Mouse (Mus musculus): ENCODE measurements around the gene Unc13d. TPM values are rescaled to one million over a fixed set of nuclear protein-coding genes. Genes with fewer than 3 reads are reported as not detected.

The Unc13d gene
- polyA plus RNA-seq, 1 experiment, result 5.7 TPM

DNA sequence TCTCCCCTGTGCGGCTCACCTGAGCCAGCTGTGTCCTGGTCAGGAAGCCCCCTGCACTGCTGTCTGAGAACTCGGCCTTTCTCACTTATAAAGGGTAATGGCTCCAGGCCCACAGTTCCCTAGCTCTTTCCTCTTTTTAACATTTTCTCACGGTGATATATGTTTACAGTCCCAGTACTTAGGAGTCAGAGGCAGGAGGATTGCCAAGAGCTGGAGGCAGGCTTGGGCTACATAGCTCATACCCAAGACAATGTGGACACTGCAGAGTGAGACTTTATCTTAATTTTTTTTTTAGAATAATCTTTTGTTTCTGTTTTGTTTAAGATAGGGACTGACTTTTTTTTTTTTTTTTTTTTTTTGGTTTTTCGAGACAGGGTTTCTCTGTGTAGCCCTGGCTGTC lies 24.7 kb upstream of the Unc13d start:
- H3K4me1 ChIP-seq (ENCODE audit: control insufficient read depth, insufficient read depth, low read length), result peaks cover 16% of the 10 kb centered on the region
- no peaks in the 10 kb centered on the region for H3K36me3 ChIP-seq (ENCODE audit: control insufficient read depth, insufficient read depth, low read length, poor library complexity, severe bottlenecking)

DNA sequence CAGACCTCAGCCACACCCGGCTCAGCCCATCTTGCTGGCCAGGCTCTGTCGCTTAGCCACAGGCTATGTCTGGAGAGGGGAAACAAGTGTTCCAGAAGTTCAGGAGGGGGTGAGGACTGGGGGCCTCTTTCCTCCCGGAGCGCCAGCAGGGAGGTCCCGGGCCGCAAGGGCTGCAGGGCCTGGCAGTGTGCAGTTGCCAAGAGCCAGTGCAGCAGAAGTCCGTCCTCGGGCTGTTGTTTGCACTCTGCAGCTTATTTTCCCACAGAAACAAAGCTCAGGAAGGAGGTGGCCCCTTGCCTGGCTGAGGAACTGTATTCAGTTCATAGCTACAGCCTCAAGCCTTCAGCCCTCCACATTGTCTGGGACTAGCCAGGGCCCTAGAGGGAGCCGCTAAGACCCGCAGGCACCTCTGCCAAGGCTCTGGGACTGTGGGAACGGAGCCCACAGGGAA lies 24.2 kb upstream of the Unc13d start:
- TF ChIP-seq POLR2A (IDR thresholded peaks at IDR 0.05; ENCODE audit: insufficient read depth, low read length) (no peak), CTCF (IDR thresholded peaks at IDR 0.05; ENCODE audit: low read depth, low read length) (no peak), EP300 (IDR thresholded peaks at IDR 0.05; ENCODE audit: insufficient read depth, low read depth, low read length) (0 out of 2 replicates have a peak, but pooled peaks have one; percentile 35)
- no peaks in the 10 kb centered on the region for H3K9me3 ChIP-seq (replicated peaks; ENCODE audit: control insufficient read depth, insufficient read depth, low read length, poor library complexity, severe bottlenecking)
- H3K9ac ChIP-seq (ENCODE audit: low read depth, poor library complexity, severe bottlenecking), result peak overlapping the region; percentile 32
- H3K27me3 ChIP-seq (ENCODE audit: control insufficient read depth, insufficient read depth, low read length, poor library complexity, severe bottlenecking), result no peaks in the 10 kb centered on the region
- peak overlapping the region; percentile 82 for H3K27ac ChIP-seq (ENCODE audit: insufficient read depth, low read length)
- H3K36me3 ChIP-seq (ENCODE audit: control insufficient read depth, insufficient read depth, low read length, poor library complexity, severe bottlenecking), result no peaks in the 10 kb centered on the region
- H3K4me1 ChIP-seq (ENCODE audit: control insufficient read depth, insufficient read depth, low read length), result peaks cover 16% of the 10 kb centered on the region
- H3K4me3 ChIP-seq (ENCODE audit: low read depth, low read length), result no peak overlapping the region

More for the DNA sequence above, 24.7 kb upstream of the Unc13d start:
- H3K9ac ChIP-seq (ENCODE audit: low read depth, poor library complexity, severe bottlenecking), result peak overlapping the region; percentile 32
- H3K27me3 ChIP-seq (ENCODE audit: control insufficient read depth, insufficient read depth, low read length, poor library complexity, severe bottlenecking), result no peaks in the 10 kb centered on the region
- no peak overlapping the region for H3K4me3 ChIP-seq (ENCODE audit: low read depth, low read length)
- no peak for TF ChIP-seq EP300 (IDR thresholded peaks at IDR 0.05; ENCODE audit: insufficient read depth, low read depth, low read length)
- TF ChIP-seq CTCF (IDR thresholded peaks at IDR 0.05; ENCODE audit: low read depth, low read length), result no peak
- TF ChIP-seq POLR2A (IDR thresholded peaks at IDR 0.05; ENCODE audit: insufficient read depth, low read length), result no peak
- peak overlapping the region; percentile 82 for H3K27ac ChIP-seq (ENCODE audit: insufficient read depth, low read length)
- no peaks in the 10 kb centered on the region for H3K9me3 ChIP-seq (replicated peaks; ENCODE audit: control insufficient read depth, insufficient read depth, low read length, poor library complexity, severe bottlenecking)

DNA sequence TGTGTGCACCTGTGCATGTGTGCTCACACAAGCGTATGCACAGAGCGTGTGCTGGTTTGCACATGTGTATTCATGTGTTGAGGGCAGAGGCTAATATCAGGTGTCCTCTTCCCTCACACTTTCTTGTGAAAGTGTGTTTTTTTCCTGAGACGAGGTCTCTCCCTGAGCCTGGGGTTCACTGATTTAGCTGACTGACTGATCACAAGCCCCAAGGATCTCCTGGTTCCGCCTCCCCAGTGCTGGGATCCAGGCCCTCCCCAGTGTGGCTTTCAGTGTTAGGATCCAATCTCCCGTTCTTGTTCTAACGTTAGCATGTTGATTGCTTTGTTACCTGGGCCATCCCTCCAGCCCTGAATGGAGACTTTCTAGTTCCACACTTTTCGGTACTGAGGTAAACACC lies 23.1 kb upstream of the Unc13d start:
- peaks cover 10% of the 10 kb centered on the region for H3K4me1 ChIP-seq (ENCODE audit: control insufficient read depth, insufficient read depth, low read length)
- H3K27me3 ChIP-seq (ENCODE audit: control insufficient read depth, insufficient read depth, low read length, poor library complexity, severe bottlenecking), result no peaks in the 10 kb centered on the region

DNA sequence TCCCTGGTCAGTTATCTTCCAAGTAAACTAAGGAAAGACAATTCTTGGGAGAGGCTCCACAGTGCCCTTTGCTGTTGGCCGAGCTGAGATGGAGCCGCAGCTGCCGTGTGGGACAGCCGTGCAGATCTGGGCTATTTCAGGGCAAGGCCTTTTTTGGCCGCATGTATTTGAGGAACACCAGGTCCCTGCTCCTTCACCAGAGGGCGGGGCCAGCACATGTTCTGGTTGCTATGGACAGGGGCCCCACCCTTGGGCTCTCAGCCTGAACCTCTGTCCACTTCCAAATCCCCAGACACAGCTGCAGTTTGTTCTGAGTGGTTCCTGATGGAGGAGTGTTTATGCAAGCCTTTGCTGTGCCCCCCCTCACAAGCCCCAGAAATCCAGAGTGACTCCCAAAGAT lies 22.6 kb upstream of the Unc13d start:
- H3K9ac ChIP-seq (ENCODE audit: low read depth, poor library complexity, severe bottlenecking), result no peak overlapping the region
- H3K4me1 ChIP-seq (ENCODE audit: control insufficient read depth, insufficient read depth, low read length), result peaks cover 10% of the 10 kb centered on the region
- H3K27ac ChIP-seq (ENCODE audit: insufficient read depth, low read length), result no peak overlapping the region
- no peaks in the 10 kb centered on the region for H3K36me3 ChIP-seq (ENCODE audit: control insufficient read depth, insufficient read depth, low read length, poor library complexity, severe bottlenecking)
- TF ChIP-seq POLR2A (IDR thresholded peaks at IDR 0.05; ENCODE audit: insufficient read depth, low read length), result no peak
- TF ChIP-seq EP300 (IDR thresholded peaks at IDR 0.05; ENCODE audit: insufficient read depth, low read depth, low read length), result no peak
- no peak for TF ChIP-seq CTCF (IDR thresholded peaks at IDR 0.05; ENCODE audit: low read depth, low read length)
- H3K9me3 ChIP-seq (replicated peaks; ENCODE audit: control insufficient read depth, insufficient read depth, low read length, poor library complexity, severe bottlenecking), result no peaks in the 10 kb centered on the region
- no peak overlapping the region for H3K4me3 ChIP-seq (ENCODE audit: low read depth, low read length)
- H3K27me3 ChIP-seq (ENCODE audit: control insufficient read depth, insufficient read depth, low read length, poor library complexity, severe bottlenecking), result no peaks in the 10 kb centered on the region

More for the DNA sequence above, 23.1 kb upstream of the Unc13d start:
- H3K4me3 ChIP-seq (ENCODE audit: low read depth, low read length), result no peak overlapping the region
- TF ChIP-seq CTCF (IDR thresholded peaks at IDR 0.05; ENCODE audit: low read depth, low read length) (no peak), POLR2A (IDR thresholded peaks at IDR 0.05; ENCODE audit: insufficient read depth, low read length) (no peak), EP300 (IDR thresholded peaks at IDR 0.05; ENCODE audit: insufficient read depth, low read depth, low read length) (no peak)
- peak overlapping the region; percentile 33; the same call in 1 of the 2 replicates for H3K9ac ChIP-seq (ENCODE audit: low read depth, poor library complexity, severe bottlenecking)
- no peaks in the 10 kb centered on the region for H3K36me3 ChIP-seq (ENCODE audit: control insufficient read depth, insufficient read depth, low read length, poor library complexity, severe bottlenecking)
- H3K27ac ChIP-seq (ENCODE audit: insufficient read depth, low read length), result peak overlapping the region; percentile 82
- H3K9me3 ChIP-seq (replicated peaks; ENCODE audit: control insufficient read depth, insufficient read depth, low read length, poor library complexity, severe bottlenecking), result no peaks in the 10 kb centered on the region

DNA sequence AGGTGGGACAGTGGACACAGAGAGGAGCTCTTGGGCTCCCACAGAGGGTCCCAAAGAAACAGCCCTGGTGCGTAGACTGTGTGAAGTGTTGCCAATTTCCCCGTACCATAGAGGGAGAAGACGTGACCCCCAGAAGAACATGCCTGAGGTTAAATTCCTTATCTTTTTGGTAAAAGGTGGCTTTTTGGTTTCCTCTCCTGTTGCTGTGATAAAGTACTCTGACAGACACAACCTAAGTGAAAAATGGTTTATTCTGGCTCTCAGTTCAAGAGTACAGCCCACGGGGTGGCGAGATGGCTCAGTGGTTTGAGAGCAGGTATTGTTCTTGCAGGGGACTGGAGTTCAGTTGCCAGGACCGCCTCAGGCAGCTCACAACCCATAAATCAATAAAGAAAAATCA lies 21.7 kb upstream of the Unc13d start:
- Histone ChIP-seq H3K36me3 (ENCODE audit: control insufficient read depth, insufficient read depth, low read length, poor library complexity, severe bottlenecking) (no peaks in the 10 kb centered on the region), H3K27ac (ENCODE audit: insufficient read depth, low read length) (no peak overlapping the region), H3K27me3 (ENCODE audit: control insufficient read depth, insufficient read depth, low read length, poor library complexity, severe bottlenecking) (no peaks in the 10 kb centered on the region), H3K4me1 (ENCODE audit: control insufficient read depth, insufficient read depth, low read length) (peaks cover 9% of the 10 kb centered on the region), H3K9ac (ENCODE audit: low read depth, poor library complexity, severe bottlenecking) (no peak overlapping the region), H3K9me3 (replicated peaks; ENCODE audit: control insufficient read depth, insufficient read depth, low read length, poor library complexity, severe bottlenecking) (no peaks in the 10 kb centered on the region), H3K4me3 (ENCODE audit: low read depth, low read length) (no peak overlapping the region)
- TF ChIP-seq POLR2A (IDR thresholded peaks at IDR 0.05; ENCODE audit: insufficient read depth, low read length) (no peak), CTCF (IDR thresholded peaks at IDR 0.05; ENCODE audit: low read depth, low read length) (no peak), EP300 (IDR thresholded peaks at IDR 0.05; ENCODE audit: insufficient read depth, low read depth, low read length) (no peak)

DNA sequence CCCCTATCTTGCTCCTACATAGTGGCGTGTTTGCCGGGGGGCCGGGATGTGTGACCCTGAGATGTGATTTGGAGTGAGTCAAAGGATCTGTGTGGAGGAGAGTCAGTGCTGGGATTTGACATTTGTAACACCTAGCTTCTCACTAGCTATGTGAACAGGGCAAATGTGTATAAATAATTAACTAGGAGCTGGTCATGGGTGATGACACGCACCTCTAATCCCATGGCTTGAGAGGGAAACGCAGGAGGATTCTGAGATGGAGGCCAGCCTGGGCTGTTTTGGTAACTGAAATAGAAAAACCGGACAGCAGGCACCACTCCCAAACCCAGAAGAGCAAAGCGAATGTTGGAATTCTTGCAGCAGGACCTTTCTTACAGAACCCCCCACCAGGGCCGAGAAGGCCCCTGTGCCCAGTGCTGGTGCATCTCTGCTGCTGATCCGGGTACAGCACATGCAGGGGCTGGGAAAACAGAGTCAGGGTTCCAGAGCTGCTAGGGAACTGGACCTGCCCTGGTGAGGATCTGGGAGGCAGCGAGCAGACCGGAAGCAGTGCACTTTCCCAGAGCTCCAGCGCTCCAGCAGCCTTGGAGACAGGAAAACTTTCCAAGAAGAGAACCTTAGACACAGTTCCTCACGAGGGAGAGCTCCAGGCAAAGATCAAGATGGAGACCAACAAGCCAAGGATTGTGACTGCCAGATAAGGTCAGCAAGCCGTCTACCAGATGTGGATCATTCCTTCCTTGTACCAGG lies 21.1 kb upstream of the Unc13d start:
- no peak overlapping the region for H3K4me3 ChIP-seq (ENCODE audit: low read depth, low read length)
- no peak overlapping the region for H3K9ac ChIP-seq (ENCODE audit: low read depth, poor library complexity, severe bottlenecking)
- H3K27ac ChIP-seq (ENCODE audit: insufficient read depth, low read length), result no peak overlapping the region
- no peaks in the 10 kb centered on the region for H3K9me3 ChIP-seq (replicated peaks; ENCODE audit: control insufficient read depth, insufficient read depth, low read length, poor library complexity, severe bottlenecking)
- TF ChIP-seq CTCF (IDR thresholded peaks at IDR 0.05; ENCODE audit: low read depth, low read length), result no peak
- TF ChIP-seq EP300 (IDR thresholded peaks at IDR 0.05; ENCODE audit: insufficient read depth, low read depth, low read length), result no peak
- TF ChIP-seq POLR2A (IDR thresholded peaks at IDR 0.05; ENCODE audit: insufficient read depth, low read length), result no peak
- H3K36me3 ChIP-seq (ENCODE audit: control insufficient read depth, insufficient read depth, low read length, poor library complexity, severe bottlenecking), result no peaks in the 10 kb centered on the region
- peaks cover 10% of the 10 kb centered on the region for H3K4me1 ChIP-seq (ENCODE audit: control insufficient read depth, insufficient read depth, low read length)
- H3K27me3 ChIP-seq (ENCODE audit: control insufficient read depth, insufficient read depth, low read length, poor library complexity, severe bottlenecking), result no peaks in the 10 kb centered on the region

Measured in ES-Bruce4 (cell line).